21 mouse cellular contexts compared by ENCODE assay signal in the genomic region with DNA sequence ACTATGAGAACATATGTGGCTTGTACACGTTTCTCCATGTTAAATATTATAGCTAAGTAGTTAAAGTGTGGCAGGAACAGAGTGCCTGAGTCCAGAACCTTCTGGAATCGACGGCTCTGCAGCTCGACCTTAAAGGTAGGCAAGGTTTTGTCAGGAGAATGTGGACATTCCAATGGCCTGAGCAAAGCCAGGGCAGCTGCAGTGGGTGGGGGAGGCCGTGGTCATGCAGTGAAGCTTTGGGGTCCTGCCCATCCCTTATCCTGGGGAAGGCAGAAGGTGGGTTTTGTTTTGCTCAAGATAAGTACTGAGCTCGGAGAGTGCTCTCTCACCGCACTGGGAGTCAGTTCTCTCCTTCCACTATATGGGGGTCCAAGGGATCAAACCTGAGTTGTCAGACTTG.
"Had no signal": no experiment of that assay in that cellular context is flagged by ENCODE, and none has a peak within 500 bp of the region (broad histone marks: within the 10 kb centered on the region; RNA-seq: fewer than 3 reads in every experiment).

No protein-coding gene starts in this region.

- H3K9ac ChIP-seq: kidney, embryonic 15.5 days; limb, embryonic 12.5 days; liver, embryonic 15.5 days; neural tube, embryonic 12.5 days; neural tube, embryonic 15.5 days had no signal

- H3K4me3 ChIP-seq: kidney, embryonic 15.5 days; left cerebral cortex, adult 2 months; limb, embryonic 12.5 days; liver, embryonic 15.5 days; neural tube, embryonic 12.5 days; neural tube, embryonic 15.5 days had no signal

- H3K36me3 ChIP-seq: kidney, embryonic 15.5 days; limb, embryonic 12.5 days; liver, embryonic 15.5 days; neural tube, embryonic 12.5 days; neural tube, embryonic 15.5 days had no signal

- ATAC-seq: intestine, postnatal 0 days had no signal

- H3K27me3 ChIP-seq: kidney, embryonic 15.5 days; limb, embryonic 12.5 days; liver, embryonic 15.5 days; neural tube, embryonic 12.5 days; neural tube, embryonic 15.5 days had no signal

- H3K4me2 ChIP-seq: kidney, embryonic 15.5 days; limb, embryonic 12.5 days; liver, embryonic 15.5 days; midbrain, embryonic 11.5 days; neural tube, embryonic 12.5 days; neural tube, embryonic 15.5 days had no signal

- H3K27ac ChIP-seq: kidney, embryonic 15.5 days; left cerebral cortex, adult 2 months; liver, embryonic 15.5 days; neural tube, embryonic 12.5 days; neural tube, embryonic 15.5 days; stomach, postnatal 0 days had no signal

- H3K9me3 ChIP-seq: kidney, embryonic 15.5 days; limb, embryonic 12.5 days; liver, embryonic 15.5 days; neural tube, embryonic 12.5 days; neural tube, embryonic 15.5 days had no signal

- DNase-seq: kidney, adult 8-10 months; kidney, postnatal 36 days; layer of hippocampus, postnatal 36 days; lung, adult 2 months; lung, postnatal 14 days; lung, postnatal 4 days; midbrain, embryonic 14.5 days; right cerebral cortex, adult 18-20 months; right cerebral cortex, postnatal 14 days; right cerebral cortex, postnatal 4 days; thymus, adult 2 months; thymus, postnatal 25 days had no signal
